Mouse (Mus musculus): ENCODE data around the gene Sfswap.

Sfswap gene

GRCm38 (mm10) chr5:129527162-129527561, 26.1 kb downstream of the Sfswap start:
- DNase-seq (ENCODE audit: extremely low read depth, insufficient read length, low spot score), result peak; percentile 42

GRCm38 (mm10) chr5:129529571-129529970, 28.6 kb downstream of the Sfswap start:
- no peak for DNase-seq (ENCODE audit: extremely low read depth, insufficient read length, low spot score)

GRCm38 (mm10) chr5:129533731-129534130, 32.7 kb downstream of the Sfswap start:
- DNase-seq (ENCODE audit: extremely low read depth, insufficient read length, low spot score), result no peak

- DNase-seq (ENCODE audit: extremely low read depth, insufficient read length, low spot score), result no peak
Measured at GRCm38 (mm10) chr5:129534500-129534899, 33.5 kb downstream of the Sfswap start.

GRCm38 (mm10) chr5:129535021-129535420, 34.0 kb downstream of the Sfswap start:
- DNase-seq (ENCODE audit: extremely low read depth, insufficient read length, low spot score), result no peak

GRCm38 (mm10) chr5:129535431-129535830, 34.4 kb downstream of the Sfswap start:
- DNase-seq (ENCODE audit: extremely low read depth, insufficient read length, low spot score), result no peak

- no peak for DNase-seq (ENCODE audit: extremely low read depth, insufficient read length, low spot score)
Measured at GRCm38 (mm10) chr5:129538826-129539225, 37.8 kb downstream of the Sfswap start.

- DNase-seq (ENCODE audit: extremely low read depth, insufficient read length, low spot score), result no peak
Measured at GRCm38 (mm10) chr5:129542236-129542635, 41.2 kb downstream of the Sfswap start.

GRCm38 (mm10) chr5:129545787-129546186, 44.8 kb downstream of the Sfswap start:
- DNase-seq (ENCODE audit: extremely low read depth, insufficient read length, low spot score), result no peak

- DNase-seq (ENCODE audit: extremely low read depth, insufficient read length, low spot score), result no peak
Measured at GRCm38 (mm10) chr5:129549716-129550115, 48.7 kb downstream of the Sfswap start.

GRCm38 (mm10) chr5:129550790-129551189, 49.8 kb downstream of the Sfswap start:
- DNase-seq (ENCODE audit: extremely low read depth, insufficient read length, low spot score), result no peak

- DNase-seq (ENCODE audit: extremely low read depth, insufficient read length, low spot score), result no peak
Measured at GRCm38 (mm10) chr5:129551991-129552390, 51.0 kb downstream of the Sfswap start.

- no peak for DNase-seq (ENCODE audit: extremely low read depth, insufficient read length, low spot score)
Measured at GRCm38 (mm10) chr5:129553642-129554041, 52.6 kb downstream of the Sfswap start.

- DNase-seq (ENCODE audit: extremely low read depth, insufficient read length, low spot score), result no peak
Measured at GRCm38 (mm10) chr5:129558591-129558990, 57.6 kb downstream of the Sfswap start.

- no peak for DNase-seq (ENCODE audit: extremely low read depth, insufficient read length, low spot score)
Measured at GRCm38 (mm10) chr5:129559283-129559682, 58.3 kb downstream of the Sfswap start.

GRCm38 (mm10) chr5:129562342-129562741, 61.3 kb downstream of the Sfswap start:
- DNase-seq (ENCODE audit: extremely low read depth, insufficient read length, low spot score), result no peak

GRCm38 (mm10) chr5:129568596-129568995, 67.6 kb downstream of the Sfswap start:
- no peak for DNase-seq (ENCODE audit: extremely low read depth, insufficient read length, low spot score)

- no peak for DNase-seq (ENCODE audit: extremely low read depth, insufficient read length, low spot score)
Measured at GRCm38 (mm10) chr5:129578201-129578600, 77.2 kb downstream of the Sfswap start.

- no peak for DNase-seq (ENCODE audit: extremely low read depth, insufficient read length, low spot score)
Measured at GRCm38 (mm10) chr5:129580046-129580445, 79.0 kb downstream of the Sfswap start.

GRCm38 (mm10) chr5:129580572-129580971, 79.6 kb downstream of the Sfswap start:
- DNase-seq (ENCODE audit: extremely low read depth, insufficient read length, low spot score), result no peak

- DNase-seq (ENCODE audit: extremely low read depth, insufficient read length, low spot score), result no peak
Measured at GRCm38 (mm10) chr5:129581015-129581414, 80.0 kb downstream of the Sfswap start.

GRCm38 (mm10) chr5:129583331-129583730, 82.3 kb downstream of the Sfswap start:
- no peak for DNase-seq (ENCODE audit: extremely low read depth, insufficient read length, low spot score)

All from 3134 (cell line).